Mouse (Mus musculus): ENCODE results near the gene Rad9a. TPM values are rescaled to one million over a fixed set of nuclear protein-coding genes. Genes with fewer than 3 reads are reported as not detected.

Rad9a gene
- polyA plus RNA-seq, 1 experiment from 2014 or later: 38.1 TPM

GRCm38 (mm10) chr19:4217140-4217539, 15.7 kb upstream of the Rad9a start:
- Histone ChIP-seq H3K4me3 (0 out of 2 replicates have a peak overlapping the region, but pooled peaks have one; percentile 0), H3K4me1 (peaks cover 77% of the 10 kb centered on the region), H3K9ac (peak overlapping the region; percentile 57), H3K27ac (peak overlapping the region; percentile 58; the same call in 1 of the 2 replicates), H3K9me3 (no peaks in the 10 kb centered on the region), H3K4me2 (replicated peaks) (peak overlapping the region; percentile 88), H3K27me3 (no peaks in the 10 kb centered on the region), H3K36me3 (peaks cover 19% of the 10 kb centered on the region)
- WGBS: 11% methylated on average over 5 of the region's 5 CpGs
- ATAC-seq (ENCODE audit: low FRiP score, low read depth): no peak

- WGBS: 11% methylated on average over 14 of the region's 14 CpGs
- H3K36me3 ChIP-seq: peaks cover 9% of the 10 kb centered on the region; the same call in 1 of the 2 replicates
- peak overlapping the region; percentile 88 for H3K4me2 ChIP-seq (replicated peaks)
- ATAC-seq (ENCODE audit: low FRiP score, low read depth): no peak
- H3K4me1 ChIP-seq: peaks cover 82% of the 10 kb centered on the region
- H3K9ac ChIP-seq: peak overlapping the region; percentile 57
- peak overlapping the region; percentile 58 for H3K27ac ChIP-seq
- H3K9me3 ChIP-seq: no peaks in the 10 kb centered on the region
- H3K27me3 ChIP-seq: peaks cover 6% of the 10 kb centered on the region; the same call in 1 of the 2 replicates
- peak overlapping the region; percentile 92 for H3K4me3 ChIP-seq
These were observed 14.7 kb upstream of the Rad9a start for GRCm38 (mm10) chr19:4216041-4216685.

GRCm38 (mm10) chr19:4215451-4215840, 14.0 kb upstream of the Rad9a start:
- 0% methylated on average over 15 of the region's 21 CpGs for WGBS
- peak overlapping the region; percentile 99 for H3K9ac ChIP-seq
- peaks cover 75% of the 10 kb centered on the region for H3K4me1 ChIP-seq
- H3K27ac ChIP-seq: peak overlapping the region; percentile 93
- peak overlapping the region; percentile 88 for H3K4me2 ChIP-seq (replicated peaks)
- peaks cover 6% of the 10 kb centered on the region; the same call in 1 of the 2 replicates for H3K27me3 ChIP-seq
- H3K4me3 ChIP-seq: peak overlapping the region; percentile 92
- no peaks in the 10 kb centered on the region for H3K9me3 ChIP-seq
- no peak for ATAC-seq (ENCODE audit: low FRiP score, low read depth)
- H3K36me3 ChIP-seq: 0 out of 2 replicates have a peak, but pooled peaks cover 2% of the 10 kb centered on the region

GRCm38 (mm10) chr19:4214771-4215450, 13.4 kb upstream of the Rad9a start:
- no peaks in the 10 kb centered on the region for H3K9me3 ChIP-seq
- H3K27me3 ChIP-seq: peaks cover 6% of the 10 kb centered on the region; the same call in 1 of the 2 replicates
- ATAC-seq (ENCODE audit: low FRiP score, low read depth): peak; percentile 28
- peaks cover 70% of the 10 kb centered on the region for H3K4me1 ChIP-seq
- H3K4me3 ChIP-seq: peak overlapping the region; percentile 92
- no peaks in the 10 kb centered on the region for H3K36me3 ChIP-seq
- H3K4me2 ChIP-seq (replicated peaks): peak overlapping the region; percentile 88
- WGBS: under 1% methylated on average over 41 of the region's 81 CpGs
- peak overlapping the region; percentile 99 for H3K9ac ChIP-seq
- peak overlapping the region; percentile 93 for H3K27ac ChIP-seq

- Histone ChIP-seq H3K27me3 (peaks cover 6% of the 10 kb centered on the region; the same call in 1 of the 2 replicates), H3K4me1 (peaks cover 63% of the 10 kb centered on the region), H3K9ac (peak within 1 kb of the TSS; percentile 99), H3K9me3 (no peaks in the 10 kb centered on the region), H3K4me3 (peak within 1 kb of the TSS; percentile 92), H3K36me3 (no peaks in the 10 kb centered on the region), H3K4me2 (replicated peaks) (peak within 1 kb of the TSS; percentile 88), H3K27ac (peak within 1 kb of the TSS; percentile 93)
- peak; percentile 55 for ATAC-seq (ENCODE audit: low FRiP score, low read depth)
- under 1% methylated on average over 47 of the region's 49 CpGs for WGBS
These were observed 12.8 kb upstream of the Rad9a start, which contains the start of the genes Clcf1 and AC109138.7 for GRCm38 (mm10) chr19:4214071-4214770. Gene Clcf1, plus strand, starts transcription at chr19:4214238. Gene AC109138.7, plus strand, starts transcription at chr19:4214357.

GRCm38 (mm10) chr19:4213524-4213974, 12.1 kb upstream of the Rad9a start:
- 15% methylated on average over 9 of the region's 9 CpGs for WGBS
- ATAC-seq (ENCODE audit: low FRiP score, low read depth): no peak
- no peaks in the 10 kb centered on the region for H3K36me3 ChIP-seq
- no peaks in the 10 kb centered on the region for H3K9me3 ChIP-seq
- H3K4me1 ChIP-seq: peaks cover 60% of the 10 kb centered on the region
- H3K27ac ChIP-seq: peak overlapping the region; percentile 93
- H3K27me3 ChIP-seq: peaks cover 6% of the 10 kb centered on the region; the same call in 1 of the 2 replicates
- peak overlapping the region; percentile 88 for H3K4me2 ChIP-seq (replicated peaks)
- peak overlapping the region; percentile 99 for H3K9ac ChIP-seq
- H3K4me3 ChIP-seq: peak overlapping the region; percentile 92

- Histone ChIP-seq H3K4me1 (peaks cover 45% of the 10 kb centered on the region), H3K4me2 (replicated peaks) (peak overlapping the region; percentile 88), H3K27ac (peak overlapping the region; percentile 82), H3K9me3 (no peaks in the 10 kb centered on the region), H3K9ac (peak overlapping the region; percentile 46; the same call in 1 of the 2 replicates), H3K4me3 (no peak overlapping the region), H3K27me3 (peaks cover 6% of the 10 kb centered on the region; the same call in 1 of the 2 replicates), H3K36me3 (no peaks in the 10 kb centered on the region)
- 22% methylated on average over 4 of the region's 4 CpGs for WGBS
- ATAC-seq (ENCODE audit: low FRiP score, low read depth): no peak
These were observed 10.6 kb upstream of the Rad9a start for GRCm38 (mm10) chr19:4211891-4212588.

- Histone ChIP-seq H3K4me3 (no peak overlapping the region), H3K9me3 (no peaks in the 10 kb centered on the region), H3K4me1 (peaks cover 26% of the 10 kb centered on the region), H3K9ac (no peak overlapping the region), H3K4me2 (replicated peaks) (no peak overlapping the region), H3K27me3 (peaks cover 9% of the 10 kb centered on the region; the same call in 1 of the 2 replicates), H3K27ac (no peak overlapping the region), H3K36me3 (no peaks in the 10 kb centered on the region)
- no peak for ATAC-seq (ENCODE audit: low FRiP score, low read depth)
- WGBS: 80% methylated on average over 5 of the region's 5 CpGs
These were observed 7.1 kb upstream of the Rad9a start for GRCm38 (mm10) chr19:4208563-4208962.

- Histone ChIP-seq H3K27ac (no peak overlapping the region), H3K4me3 (no peak overlapping the region), H3K9ac (no peak overlapping the region), H3K27me3 (peaks cover 9% of the 10 kb centered on the region; the same call in 1 of the 2 replicates), H3K9me3 (no peaks in the 10 kb centered on the region), H3K4me1 (peaks cover 15% of the 10 kb centered on the region), H3K4me2 (replicated peaks) (no peak overlapping the region), H3K36me3 (no peaks in the 10 kb centered on the region)
- 2% methylated on average over 2 of the region's 2 CpGs for WGBS
- 0 out of 2 replicates have a peak, but pooled peaks have one; percentile 33 for ATAC-seq (ENCODE audit: low FRiP score, low read depth)
These were observed 5.5 kb upstream of the Rad9a start for GRCm38 (mm10) chr19:4206971-4207370.

GRCm38 (mm10) chr19:4204889-4205288, 3.4 kb upstream of the Rad9a start:
- Histone ChIP-seq H3K9ac (no peak overlapping the region), H3K4me1 (peaks cover 23% of the 10 kb centered on the region), H3K27me3 (0 out of 2 replicates have a peak, but pooled peaks cover 3% of the 10 kb centered on the region), H3K27ac (no peak overlapping the region), H3K4me2 (replicated peaks) (no peak overlapping the region), H3K4me3 (no peak overlapping the region), H3K9me3 (no peaks in the 10 kb centered on the region), H3K36me3 (peaks cover 5% of the 10 kb centered on the region)
- no peak for ATAC-seq (ENCODE audit: low FRiP score, low read depth)
- WGBS: 56% methylated on average over 4 of the region's 4 CpGs

All from limb, embryonic 13.5 days (tissue).